Mouse (Mus musculus): ENCODE measurements around the gene Cd72.
A peak's percentile ranks its signal among the peaks of the same experiment; 100 is the strongest.

Cd72 gene

DNA sequence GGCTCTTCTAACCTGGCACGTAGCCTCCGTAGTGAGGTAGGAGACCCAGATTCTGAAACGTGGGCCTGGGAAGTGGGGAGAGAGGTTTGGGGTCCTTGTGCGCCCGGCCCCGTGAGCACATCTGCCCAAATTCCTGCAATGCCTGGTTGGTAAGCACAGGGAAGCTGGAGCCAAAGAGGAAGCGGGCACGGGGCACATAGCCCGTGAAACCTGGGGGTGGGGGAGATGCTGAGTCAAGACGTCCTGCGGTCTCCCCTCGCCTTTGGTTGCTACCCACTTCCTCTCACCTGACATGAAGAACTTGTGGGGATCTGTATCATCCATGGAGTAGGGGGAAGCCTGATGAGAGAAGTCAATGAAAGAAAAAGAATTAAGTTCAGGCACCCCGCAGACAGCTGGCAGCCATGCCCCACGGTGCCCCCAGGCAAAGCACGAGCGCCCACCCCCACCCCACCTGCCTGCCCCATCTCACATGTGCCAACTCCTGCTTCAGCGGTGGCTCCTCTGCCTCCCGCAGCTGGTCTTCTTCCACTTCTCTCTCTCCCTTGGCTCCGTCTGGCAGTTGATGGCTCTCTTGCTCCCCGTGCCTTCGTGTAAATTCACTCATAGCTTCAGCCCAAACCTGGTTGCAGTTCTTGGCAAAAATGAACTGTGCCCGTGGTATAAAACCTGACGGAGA lies 26.8 kb downstream of the Cd72 start:
- ATAC-seq (ENCODE audit: low TSS enrichment): peak; percentile 17; the same call in 1 of the 2 replicates

DNA sequence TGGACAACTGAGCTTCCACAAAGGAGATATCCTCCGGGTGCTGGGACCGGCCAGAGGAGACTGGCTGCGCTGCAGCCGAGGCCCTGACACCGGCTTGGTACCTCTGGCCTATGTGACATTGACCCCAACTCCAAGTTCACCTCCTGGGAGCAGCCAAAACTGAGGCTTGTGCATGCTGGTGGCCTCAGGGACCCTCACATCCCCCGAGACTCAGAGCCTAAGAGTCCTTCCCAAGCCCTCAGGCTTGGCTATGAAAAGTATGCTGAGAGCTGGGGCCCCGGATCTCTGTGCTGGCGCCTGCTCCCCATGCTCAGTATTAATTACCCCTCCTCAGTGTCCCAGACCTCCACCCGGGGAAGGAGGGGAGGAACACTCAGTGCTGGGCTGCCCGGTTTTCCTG lies 27.9 kb downstream of the Cd72 start:
- ATAC-seq (ENCODE audit: low TSS enrichment): no peak

DNA sequence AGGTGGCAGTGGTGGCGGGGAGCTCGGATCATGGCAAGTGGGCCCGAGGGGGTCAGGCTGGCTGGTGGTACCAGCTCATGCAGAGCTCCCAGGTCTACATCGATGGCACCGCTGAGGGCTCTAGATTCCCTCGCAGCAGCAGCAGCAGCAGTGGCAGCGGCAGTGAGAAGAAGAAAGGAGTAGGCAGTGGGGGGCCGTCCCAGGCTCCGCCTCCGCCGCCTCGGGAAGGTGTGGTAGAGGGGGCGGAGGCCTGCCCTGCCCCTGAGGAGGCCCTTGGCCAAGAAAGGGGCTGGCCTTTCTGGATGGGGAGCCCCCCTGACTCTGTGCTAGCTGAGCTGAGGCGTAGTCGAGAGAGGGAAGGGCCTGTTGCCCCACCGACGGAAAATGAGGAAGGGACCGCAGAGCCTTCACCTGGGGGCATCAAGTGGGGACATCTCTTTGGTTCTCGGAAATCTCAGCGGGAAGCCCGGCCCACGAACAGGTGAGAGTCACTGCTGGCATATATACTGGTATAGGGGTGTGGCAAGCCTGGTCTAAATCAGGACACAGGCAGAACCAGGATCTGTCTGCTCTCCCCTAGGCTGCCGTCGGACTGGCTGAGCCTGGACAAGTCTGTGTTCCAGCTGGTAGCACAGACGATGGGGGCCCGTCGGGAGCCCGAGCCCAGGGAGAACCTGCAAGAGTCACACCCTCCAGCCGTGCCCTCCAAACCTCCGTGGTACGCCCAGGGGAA lies 28.6 kb downstream of the Cd72 start:
- ATAC-seq (ENCODE audit: low TSS enrichment): no peak

DNA sequence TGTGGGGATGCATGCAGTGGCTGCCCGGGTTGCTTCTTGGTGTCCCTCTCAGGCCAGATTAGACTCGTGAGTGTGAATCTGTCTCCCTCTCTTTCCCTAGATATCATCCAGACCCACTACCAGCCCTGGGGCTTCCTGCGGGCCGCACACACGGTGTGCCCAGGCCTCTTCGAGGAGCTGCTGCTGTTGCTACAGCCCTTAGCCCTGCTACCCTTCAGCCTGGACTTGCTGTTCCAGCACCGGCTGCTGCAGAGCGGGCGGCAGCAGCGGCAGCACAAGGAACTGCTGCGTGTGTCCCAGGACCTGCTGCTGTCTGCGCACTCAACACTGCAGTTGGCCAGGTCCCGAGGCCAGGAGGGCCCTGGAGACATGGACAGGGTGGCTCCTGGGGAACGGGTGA lies 29.2 kb downstream of the Cd72 start:
- no peak for ATAC-seq (ENCODE audit: low TSS enrichment)

DNA sequence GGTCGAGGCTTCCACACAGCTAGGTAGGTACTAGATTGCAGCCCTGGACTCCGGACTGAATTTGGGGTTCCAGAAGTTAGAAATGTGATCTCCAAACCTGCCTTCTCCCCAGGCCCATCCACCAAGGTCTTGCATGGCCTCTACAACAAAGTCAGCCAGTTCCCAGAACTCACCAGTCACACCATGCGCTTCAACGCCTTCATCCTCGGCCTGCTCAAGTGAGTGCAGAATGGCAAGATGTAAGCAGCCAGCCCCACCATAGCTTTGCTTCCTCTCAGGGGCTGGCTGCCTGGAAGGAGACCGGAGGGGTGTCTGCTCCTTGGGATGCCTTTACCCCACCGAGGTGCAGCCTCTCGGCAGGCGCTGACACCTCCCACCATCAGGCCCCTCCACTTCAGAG lies 30.4 kb downstream of the Cd72 start:
- ATAC-seq (ENCODE audit: low TSS enrichment): no peak

DNA sequence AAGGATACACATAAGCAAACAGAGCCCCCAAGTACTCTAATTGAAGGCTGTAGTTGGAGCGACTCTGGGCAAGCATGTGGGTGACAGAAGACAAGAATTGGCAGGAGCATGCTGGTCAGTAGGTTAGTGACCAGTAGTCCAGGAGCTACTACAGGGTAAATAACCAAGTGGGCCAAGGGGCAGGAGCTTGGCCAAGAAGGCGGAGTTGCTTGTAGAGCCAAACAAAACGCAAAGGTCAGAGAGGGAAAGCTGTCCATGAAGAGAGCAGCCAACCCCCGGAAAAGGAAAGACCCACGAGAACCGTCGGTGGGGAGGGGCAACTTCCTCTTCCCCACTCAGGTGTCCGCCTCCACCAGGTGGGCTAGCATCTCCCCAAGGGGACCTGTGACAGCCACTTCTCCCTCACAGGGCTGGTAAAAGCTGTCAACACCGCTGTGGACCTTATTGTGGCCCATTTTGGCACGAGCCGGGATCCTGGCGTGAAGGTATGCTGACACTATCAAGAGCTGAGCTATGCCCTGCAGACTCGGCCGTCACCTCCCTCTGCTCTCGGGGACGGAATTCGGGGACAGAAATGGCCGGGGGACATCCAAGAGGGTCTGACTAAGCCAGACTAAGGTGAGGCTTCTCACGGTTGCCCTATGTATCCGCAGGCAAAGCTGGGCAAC lies 31.0 kb downstream of the Cd72 start:
- no peak for ATAC-seq (ENCODE audit: low TSS enrichment)

DNA sequence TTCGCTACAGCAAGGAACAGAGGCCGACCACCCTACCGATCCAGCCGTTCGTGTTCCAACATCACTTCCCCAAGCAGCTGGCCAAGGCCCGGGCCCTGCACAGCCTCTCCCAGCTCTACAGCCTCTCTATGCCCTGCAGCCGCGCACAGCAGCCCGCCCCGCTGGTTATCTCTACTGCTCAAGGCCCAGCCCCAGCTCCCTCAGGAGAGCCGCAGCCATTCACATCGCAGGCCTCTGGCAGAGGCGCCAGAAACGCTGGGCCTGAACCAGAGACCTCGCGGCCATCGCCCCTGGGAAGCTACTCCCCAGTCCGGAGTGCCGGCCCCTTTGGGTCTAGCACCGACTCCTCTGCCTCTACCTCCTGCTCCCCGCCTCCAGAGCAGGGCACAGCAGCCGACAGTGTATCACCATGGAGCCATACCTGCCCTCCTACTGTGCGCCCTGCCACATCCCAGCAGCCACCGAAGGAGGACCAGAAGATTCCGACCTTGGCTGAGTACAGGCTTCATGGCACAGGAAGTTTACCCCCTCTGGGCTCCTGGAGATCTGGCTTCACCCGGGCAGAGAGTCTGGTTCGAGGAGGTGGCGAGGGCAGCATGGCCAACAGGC lies 32.7 kb downstream of the Cd72 start:
- no peak for ATAC-seq (ENCODE audit: low TSS enrichment)

DNA sequence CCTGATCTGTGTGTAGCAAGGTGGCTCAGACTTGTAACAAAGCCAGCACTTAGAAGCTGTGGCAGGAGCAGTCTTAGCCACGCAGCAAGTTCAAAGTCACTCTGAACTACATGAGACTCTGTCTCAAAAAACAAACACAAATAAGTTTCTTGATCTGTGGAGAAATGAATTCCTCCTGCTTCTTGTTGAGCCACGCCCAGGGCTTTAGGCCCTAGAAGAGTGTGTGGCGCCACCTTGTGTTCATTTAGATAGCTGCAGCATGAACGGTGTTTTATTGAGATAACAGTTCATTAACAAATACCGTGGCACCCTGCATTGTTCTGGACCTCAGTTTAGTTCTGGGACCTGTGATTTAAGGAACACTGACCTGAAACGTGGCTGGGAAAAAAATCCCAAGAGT lies 34.1 kb downstream of the Cd72 start:
- ATAC-seq (ENCODE audit: low TSS enrichment): no peak

DNA sequence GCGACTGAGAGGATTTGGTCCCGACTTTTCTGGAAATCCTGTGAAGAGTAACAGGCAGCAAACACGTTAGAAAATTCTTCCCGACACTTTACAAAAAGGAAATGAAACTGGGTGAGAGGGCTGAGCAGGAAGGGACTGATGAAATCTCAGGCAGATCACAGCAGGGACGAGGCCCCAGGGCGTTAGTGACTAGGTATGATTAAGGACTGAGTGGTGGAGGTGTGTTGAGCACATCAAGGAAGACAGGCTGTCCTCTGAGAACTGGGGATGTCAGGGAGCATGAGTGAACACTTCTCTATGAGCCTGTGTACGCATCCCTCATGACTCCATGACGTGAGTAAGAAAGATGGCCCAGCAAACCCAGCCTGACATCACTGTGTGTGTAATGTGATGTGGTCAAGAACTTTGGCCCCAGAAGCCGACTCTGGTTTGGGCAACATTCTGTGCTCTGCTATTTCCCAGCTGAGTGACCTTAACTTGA lies 34.6 kb downstream of the Cd72 start:
- no peak for ATAC-seq (ENCODE audit: low TSS enrichment)

DNA sequence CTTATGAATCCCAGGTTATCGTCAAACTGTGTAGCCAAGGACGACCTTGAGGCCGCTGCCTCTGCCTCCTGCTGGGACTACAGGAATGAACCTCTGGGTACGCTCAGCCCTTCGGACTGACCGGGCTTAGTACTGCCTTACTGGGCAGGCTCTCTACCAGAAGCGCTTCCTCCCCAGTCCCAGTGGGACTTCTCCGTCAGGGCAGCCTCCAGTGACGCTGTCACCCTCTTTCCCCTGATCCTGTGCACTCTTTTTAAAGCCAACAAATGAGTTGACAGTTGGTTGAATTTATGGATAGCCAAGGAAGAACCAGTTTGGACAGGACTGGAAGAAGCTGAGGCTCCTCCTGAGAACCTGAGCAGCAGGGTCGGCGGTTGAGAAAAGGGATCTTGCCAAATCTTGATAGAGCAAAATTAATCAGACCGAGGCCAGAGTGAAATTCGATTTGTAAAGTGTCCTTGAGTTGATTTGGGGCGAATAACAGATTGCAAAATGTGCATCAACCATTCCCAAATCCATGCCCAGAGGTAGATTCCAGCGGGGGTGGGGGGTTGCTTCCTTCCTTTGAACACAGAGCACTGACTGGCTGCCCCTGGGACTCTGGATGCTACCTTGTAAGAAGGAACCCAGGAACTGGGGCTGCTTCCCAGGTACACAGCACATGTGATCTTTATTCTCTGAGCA lies 35.3 kb downstream of the Cd72 start:
- no peak for ATAC-seq (ENCODE audit: low TSS enrichment)

DNA sequence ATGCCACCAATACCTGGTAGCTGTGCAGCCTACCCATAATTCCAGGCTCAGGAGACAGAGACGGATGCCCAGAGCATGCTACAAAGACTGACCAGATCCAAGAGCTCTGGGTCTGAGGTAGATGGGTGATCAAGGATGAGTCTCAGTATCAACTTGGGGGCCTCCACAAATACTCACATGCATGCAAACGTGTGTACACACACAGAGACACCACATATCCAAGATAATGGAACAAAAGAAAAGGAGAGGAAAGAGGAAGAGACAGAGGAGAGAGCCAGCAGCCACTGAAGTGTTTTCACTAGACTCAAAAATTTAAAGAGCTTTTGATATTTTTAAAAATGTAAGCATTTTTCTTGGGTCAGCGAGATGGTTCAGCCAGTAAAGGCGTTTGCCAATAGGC lies 36.0 kb downstream of the Cd72 start:
- ATAC-seq (ENCODE audit: low TSS enrichment): no peak

DNA sequence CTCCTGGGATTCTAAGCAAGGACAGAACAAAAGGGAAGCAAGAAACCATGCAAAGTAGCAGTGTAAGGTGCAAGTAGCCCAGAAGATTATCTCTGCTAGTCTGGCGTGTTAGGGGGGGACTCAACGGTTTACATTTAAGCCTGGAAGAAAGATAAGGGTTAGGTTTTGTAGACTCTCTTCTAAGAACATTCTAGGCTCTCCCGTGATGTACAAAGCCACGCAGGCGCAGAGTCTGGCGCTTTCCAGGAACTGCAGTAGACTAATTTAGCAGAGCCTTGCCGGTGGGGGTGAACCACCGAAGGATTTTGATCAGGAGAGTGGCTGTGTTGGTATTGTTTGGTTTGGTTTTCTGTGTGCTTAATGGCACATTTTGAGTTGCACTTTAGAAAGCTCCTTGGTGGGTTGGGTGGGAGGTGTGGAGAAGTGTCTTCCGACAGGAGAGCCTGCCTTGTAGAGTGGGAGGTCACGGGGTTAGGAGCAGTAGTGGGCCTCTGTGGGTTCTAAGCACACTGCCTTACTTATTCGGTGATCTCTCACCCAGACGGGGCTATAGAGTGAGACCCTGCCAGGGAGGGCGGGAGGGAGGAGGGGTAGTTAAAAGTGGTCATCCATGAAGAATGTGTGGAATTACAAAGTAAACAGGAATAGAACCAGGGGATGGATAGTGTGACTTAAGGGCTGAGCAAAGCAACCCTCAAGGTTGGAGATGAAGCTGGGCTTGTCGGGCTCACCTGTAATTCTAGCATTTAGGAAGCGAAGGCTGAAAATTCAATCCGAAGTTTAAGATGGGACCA lies 37.0 kb downstream of the Cd72 start:
- ATAC-seq (ENCODE audit: low TSS enrichment): peak; percentile 42

DNA sequence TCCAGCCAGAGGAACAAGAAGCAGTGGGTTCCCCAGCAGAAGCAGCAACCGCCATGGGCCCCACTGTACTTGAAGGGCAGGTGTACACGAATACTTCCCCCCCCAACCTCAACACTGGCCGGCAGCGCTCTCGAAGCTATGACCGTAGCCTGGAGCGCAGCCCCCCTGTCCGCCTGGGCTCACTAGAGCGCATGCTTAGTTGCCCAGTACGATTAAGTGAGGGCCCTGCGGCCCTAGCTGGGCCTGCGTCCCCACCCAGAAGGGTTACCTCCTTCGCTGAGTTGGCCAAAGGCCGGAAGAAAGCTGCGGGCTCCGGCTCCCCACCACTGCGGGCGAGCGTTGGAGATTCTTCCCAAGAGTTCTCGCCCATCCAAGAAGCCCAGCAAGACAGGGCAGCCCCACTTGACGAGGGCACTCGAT lies 38.3 kb downstream of the Cd72 start:
- ATAC-seq (ENCODE audit: low TSS enrichment): no peak

DNA sequence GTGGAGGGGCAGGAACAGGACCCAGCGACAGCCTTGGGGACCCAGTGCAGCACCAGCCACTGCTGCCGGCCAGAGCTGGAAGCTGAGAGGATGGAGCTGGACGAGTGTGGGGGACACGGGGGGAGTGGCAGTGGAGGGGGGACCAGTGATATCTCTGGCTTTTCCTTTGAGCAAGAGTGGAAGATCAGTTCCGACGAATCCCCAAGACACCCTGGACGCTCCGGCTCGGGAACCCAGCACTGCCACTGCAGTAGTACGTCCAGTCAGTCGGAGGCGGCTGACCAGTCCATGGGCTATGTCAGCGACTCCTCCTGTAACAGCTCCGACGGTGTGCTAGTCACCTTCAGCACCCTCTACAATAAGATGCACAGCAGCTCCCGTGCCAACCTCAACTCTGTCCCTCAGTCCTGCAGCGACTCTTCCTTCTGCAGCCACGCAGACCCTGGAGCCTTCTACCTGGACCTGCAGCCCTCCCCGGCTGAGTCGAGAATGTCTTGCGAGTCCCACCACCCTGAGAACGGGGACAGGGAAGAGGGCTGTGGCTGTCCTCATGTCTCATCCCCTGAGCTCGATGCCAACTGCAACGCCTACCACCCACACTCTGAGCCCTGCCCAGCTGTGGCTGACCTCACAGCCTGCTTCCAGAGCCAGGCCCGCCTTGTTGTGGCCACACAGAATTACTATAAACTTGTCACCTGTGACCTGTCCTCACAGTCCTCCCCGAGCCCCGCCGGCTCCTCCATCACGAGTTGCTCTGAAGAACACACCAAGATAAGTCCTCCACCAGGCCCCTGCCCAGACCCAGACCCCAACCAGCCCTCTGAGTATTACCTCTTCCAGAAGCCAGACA lies 39.0 kb downstream of the Cd72 start:
- ATAC-seq (ENCODE audit: low TSS enrichment): no peak

DNA sequence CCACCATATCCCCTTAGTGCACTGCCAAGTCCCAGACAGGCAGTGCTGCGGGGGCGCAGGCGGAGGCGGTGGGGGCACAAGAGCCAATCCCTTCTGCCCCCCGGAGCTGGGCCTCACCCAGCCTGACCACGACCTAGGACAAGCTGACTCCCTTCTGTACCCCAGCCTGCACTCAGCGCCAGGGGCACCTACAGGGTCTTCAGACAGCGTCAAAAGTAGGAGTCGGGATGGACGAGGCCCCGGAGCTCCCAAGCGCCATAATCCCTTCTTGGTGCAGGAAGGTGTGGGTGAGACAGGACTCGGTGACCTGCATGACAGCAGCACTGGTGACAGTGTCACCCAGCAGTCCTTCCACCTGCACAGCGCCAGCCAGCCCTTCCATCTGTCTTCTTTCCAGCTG lies 39.7 kb downstream of the Cd72 start:
- ATAC-seq (ENCODE audit: low TSS enrichment): no peak

DNA sequence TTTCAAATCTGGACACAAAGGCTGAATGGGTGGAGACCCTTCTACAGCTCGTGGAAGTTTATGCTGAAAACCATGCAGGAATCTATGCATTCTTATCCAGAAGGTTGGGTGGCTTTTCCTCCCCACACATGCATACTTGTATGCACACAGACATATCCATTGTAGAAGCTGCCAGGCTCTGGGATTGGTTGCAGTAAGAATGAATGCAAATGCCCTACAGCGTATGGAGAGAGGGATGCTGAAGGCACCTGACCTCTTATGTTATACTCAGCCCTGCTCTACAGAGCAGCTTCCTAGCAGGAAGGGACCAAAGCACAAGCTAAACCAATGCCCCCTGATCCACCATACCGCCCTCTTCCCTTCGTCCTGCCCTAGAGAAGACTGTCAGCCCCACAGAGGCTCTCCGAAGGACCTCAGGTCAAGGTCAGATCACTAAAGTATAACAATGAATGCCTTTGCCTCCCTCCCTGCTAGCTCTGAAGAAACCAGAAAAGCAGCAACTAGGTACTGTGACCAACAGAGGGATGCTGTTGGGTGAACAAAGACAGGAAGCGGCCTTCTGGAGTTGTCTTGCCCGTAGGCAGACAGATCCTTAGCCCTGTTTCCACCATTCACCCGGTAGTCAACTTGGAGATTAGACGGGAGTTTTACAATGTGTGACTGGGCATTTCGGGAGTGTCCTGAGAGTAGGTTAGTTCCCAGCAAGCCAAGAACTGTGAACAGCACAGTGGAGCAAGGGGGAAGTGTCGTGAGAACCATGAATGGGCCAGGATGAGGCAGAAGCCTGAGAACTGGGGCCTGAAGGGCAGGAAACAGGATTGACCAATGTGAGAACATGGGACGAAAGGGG lies 47.1 kb downstream of the Cd72 start:
- ATAC-seq (ENCODE audit: low TSS enrichment): peak; percentile 24; the same call in 1 of the 2 replicates

DNA sequence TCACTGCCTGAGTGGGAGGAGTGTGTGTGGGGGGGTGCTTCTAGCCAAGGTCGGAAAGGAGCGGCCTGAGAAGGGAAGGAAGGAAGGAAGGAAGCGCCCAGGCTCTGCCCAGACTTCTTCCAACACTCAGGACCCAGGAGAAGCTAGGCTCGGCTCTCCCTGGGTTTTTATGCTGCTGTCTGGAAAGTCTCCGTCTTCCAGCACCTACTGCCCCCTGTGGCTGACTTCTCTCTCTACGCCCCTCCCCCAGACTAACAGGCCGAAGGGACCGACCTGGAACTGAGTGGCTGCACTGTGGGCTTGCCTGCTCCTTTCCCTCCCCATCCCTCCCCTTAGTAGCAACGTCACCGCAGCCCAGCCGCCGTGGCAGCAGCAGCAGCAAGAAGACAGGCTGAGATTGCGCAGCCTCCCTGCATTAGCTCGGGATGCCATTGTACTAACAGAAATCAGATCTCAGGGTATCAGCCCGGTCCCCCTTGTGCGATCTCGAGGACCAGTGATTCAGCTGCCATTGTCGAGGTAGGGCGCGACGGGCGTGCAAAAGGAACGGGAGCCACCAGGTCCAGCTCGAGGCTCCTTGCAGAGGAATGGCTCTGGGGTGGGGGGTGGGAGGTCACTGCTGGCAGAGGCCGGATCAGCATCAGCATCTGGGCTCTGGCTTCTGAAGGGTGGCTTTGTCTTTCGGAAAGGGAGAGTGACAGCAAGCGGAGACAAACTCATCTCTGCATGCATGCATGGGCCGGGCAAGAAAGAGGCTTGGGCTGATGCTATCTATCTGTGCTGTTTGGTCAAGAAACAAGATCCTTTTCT lies 48.1 kb downstream of the Cd72 start:
- peak; percentile 86 for ATAC-seq (ENCODE audit: low TSS enrichment)

DNA sequence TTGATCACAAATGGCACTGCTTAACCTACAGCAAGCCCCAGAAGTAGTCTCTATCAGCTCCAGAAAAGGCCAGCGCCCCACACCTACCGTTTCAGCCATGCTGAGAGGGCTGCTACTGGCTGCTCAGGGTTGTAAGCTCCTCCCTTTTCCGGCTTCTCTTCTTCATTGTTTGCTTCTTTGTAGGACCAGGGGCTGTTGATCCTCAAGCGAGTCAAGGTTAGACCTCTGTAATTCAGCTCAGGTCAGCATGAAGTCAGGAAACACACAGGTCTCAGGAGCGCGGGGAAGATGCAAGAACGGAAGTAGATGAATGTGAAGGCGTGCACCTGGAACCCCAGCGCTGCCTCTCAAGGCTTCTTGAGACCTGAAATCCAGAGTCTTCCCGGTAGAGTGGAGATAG lies 49.7 kb downstream of the Cd72 start:
- no peak for ATAC-seq (ENCODE audit: low TSS enrichment)

All from frontal cortex, adult (tissue).